Mouse (Mus musculus) hindbrain, postnatal 0 days (tissue): ENCODE measurements around the gene Gm19426. TPM values are rescaled to one million over a fixed set of nuclear protein-coding genes. Genes with fewer than 3 reads are reported as not detected.

ENCODE experiments used
- ATAC-seq: fragments of 200-750 bp; cut with Nextera tagmentation; 2 replicates; pipeline ENCODE4 v1.8.0; 2017; ENCODE audit warnings: mild to moderate bottlenecking, moderate TSS enrichment, moderate library complexity
- DNase-seq: peaks from one replicate; pipeline ENCODE4 v3.0.0-alpha.2; 2015; ENCODE audit warnings: low spot score
- H3K27ac ChIP-seq: fragments of 300-500 bp; sonication (generic); 2 replicates; pipeline ENCODE4 v1.5.1; 2014; ENCODE audit warnings: mild to moderate bottlenecking
- H3K27me3 ChIP-seq: fragments of 300-500 bp; sonication (generic); 2 replicates; pipeline ENCODE4 v1.6.1; 2014; ENCODE audit warnings: low read length, mixed read lengths; ENCODE audit not compliant: insufficient read depth
- H3K36me3 ChIP-seq: fragments of 300-500 bp; sonication (generic); 2 replicates; pipeline ENCODE4 v1.6.1; 2014; ENCODE audit warnings: low read length, mixed read lengths; ENCODE audit not compliant: insufficient read depth
- H3K4me1 ChIP-seq: fragments of 300-500 bp; sonication (generic); 2 replicates; pipeline ENCODE4 v1.6.1; 2014; ENCODE audit warnings: antibody characterized with exemption, low read length, mixed read lengths; ENCODE audit not compliant: insufficient read depth
- H3K4me2 ChIP-seq: fragments of 300-500 bp; sonication (generic); 2 replicates; pipeline ENCODE4 v1.6.1; 2014; ENCODE audit warnings: low read depth, mild to moderate bottlenecking, low read length, moderate library complexity, mixed read lengths
- H3K4me3 ChIP-seq: fragments of 300-500 bp; sonication (generic); 2 replicates; pipeline ENCODE4 v1.5.1; 2014; ENCODE audit warnings: low read length
- H3K9ac ChIP-seq: fragments of 300-500 bp; sonication (generic); replicated peaks from 2 replicates; pipeline ENCODE4 v1.6.1; 2014; ENCODE audit warnings: mild to moderate bottlenecking, low read length, moderate library complexity, mixed read lengths
- H3K9me3 ChIP-seq: fragments of 300-500 bp; sonication (generic); 2 replicates; pipeline ENCODE4 v1.6.1; 2016; ENCODE audit warnings: low read length, mixed read lengths
- CTCF ChIP-seq: IDR thresholded peaks from 2 replicates; pipeline ENCODE4 v1.5.1; 2016; ENCODE audit warnings: antibody characterized with exemption, control low read depth, low read depth
- WGBS: fragments of 180-500 bp; shearing (Covaris S2); extraction: QIAGEN DNeasy Blood & Tissue Kit; methylation state at CpG from one replicate; pipeline ENCODE4 v1.1.7; 2014; 5-methylcytosine and 5-hydroxymethylcytosine counted together
- polyA plus RNA-seq: library from polyadenylated mRNA; unstranded; fragments of >200 nt; fragmentation: Nextera tagmentation; extraction: Ambion mirVana; gene quantifications from 2 replicates; pipeline ENCODE4 v1.2.1, GENCODE M21; 2015
- total RNA-seq: library from RNA; depleted of rRNA; stranded (reverse); fragments of >200 nt; gene quantifications from 2 replicates; pipeline ENCODE4 v1.2.3, GENCODE M21; 2014

Gm19426 gene
- total and polyA plus RNA-seq, 2 experiments from 2014 or later: 3.8 to 4.3 TPM

DNA sequence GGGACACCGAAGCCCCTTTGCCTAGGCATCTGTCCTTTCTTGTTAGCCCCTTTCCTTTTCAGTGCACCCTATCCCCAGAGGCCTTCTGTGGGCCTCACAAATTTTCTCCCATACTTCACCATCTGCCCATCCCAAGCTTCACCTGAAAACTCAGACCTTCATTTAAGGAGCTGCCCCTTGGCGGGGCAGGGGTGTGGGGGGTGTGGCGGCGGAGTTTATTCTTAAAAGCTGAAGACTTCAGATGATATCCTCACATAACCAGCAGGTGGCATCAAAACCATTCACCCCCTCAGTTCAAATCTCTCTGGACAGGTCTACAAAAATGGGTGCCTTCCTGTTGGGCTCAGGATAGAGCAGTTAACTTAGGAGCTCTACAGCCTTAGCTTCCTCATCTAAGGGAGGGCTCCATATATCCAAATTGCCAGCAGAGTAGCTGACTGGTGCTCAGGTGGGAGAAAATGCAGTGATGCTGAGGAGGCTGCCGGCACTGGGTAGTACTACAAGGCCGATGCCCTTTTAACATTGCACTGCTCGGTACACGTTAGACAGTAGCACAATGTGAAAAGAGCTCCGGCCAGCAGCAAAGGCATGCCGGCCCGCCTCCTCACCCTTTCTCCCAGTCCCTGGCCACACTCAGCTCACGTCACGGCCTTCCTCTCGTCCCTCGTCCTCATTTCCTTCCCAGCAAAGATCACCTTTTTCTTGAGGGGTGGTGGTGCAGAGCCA is 2.7 kb downstream of the Gm19426 start:
- no peaks in the 10 kb centered on the region for H3K36me3 ChIP-seq
- ATAC-seq: no peak
- peak overlapping the region; percentile 77 for H3K4me2 ChIP-seq
- H3K9me3 ChIP-seq: no peaks in the 10 kb centered on the region
- H3K9ac ChIP-seq: no peak overlapping the region
- peak overlapping the region; percentile 88; the same call in 1 of the 2 replicates for H3K27ac ChIP-seq
- 63% methylated on average over 15 of the region's 15 CpGs for WGBS
- DNase-seq: peak; percentile 41
- peak; percentile 43 for TF ChIP-seq CTCF
- H3K4me1 ChIP-seq: peaks cover 37% of the 10 kb centered on the region
- H3K4me3 ChIP-seq: no peak overlapping the region
- H3K27me3 ChIP-seq: no peaks in the 10 kb centered on the region

DNA sequence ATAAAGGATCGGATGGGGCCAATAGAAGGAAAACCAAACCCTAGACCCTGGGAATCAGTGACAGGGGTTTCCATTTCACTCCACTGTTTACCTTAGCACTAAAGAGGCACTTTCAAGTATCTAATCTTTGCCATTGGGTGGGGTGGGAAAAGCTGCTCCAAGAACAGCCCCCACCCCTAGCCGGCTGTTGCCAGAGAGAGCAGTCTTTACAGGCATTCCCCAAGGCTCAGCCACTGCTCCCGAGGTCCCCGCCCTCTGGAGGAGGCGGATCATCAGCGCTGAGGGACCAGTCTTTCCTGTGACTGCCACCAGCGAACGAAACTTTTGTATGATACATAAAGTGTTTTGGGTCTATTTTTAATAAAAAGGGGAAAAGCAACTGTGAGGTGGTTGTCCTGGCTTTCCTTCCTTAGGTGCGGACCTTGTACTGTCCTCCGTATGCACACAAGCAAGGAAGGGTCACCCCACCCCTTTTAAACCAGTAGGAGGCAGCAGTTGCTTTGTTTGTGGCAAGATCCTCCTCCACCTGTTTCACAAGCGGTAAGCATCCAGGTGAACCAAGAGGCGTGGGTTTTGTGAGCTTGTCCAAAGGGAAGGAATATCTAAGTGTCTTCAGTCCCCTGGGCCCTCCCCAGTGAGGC is 5.1 kb downstream of the Gm19426 start:
- H3K4me3 ChIP-seq: no peak overlapping the region; the same call in 1 of the 2 replicates
- no peak for ATAC-seq
- H3K4me1 ChIP-seq: peaks cover 47% of the 10 kb centered on the region
- no peaks in the 10 kb centered on the region for H3K36me3 ChIP-seq
- 3% methylated on average over 12 of the region's 12 CpGs for WGBS
- H3K9ac ChIP-seq: no peak overlapping the region
- no peaks in the 10 kb centered on the region for H3K27me3 ChIP-seq
- no peak overlapping the region for H3K27ac ChIP-seq
- H3K9me3 ChIP-seq: no peaks in the 10 kb centered on the region
- peak; percentile 64 for DNase-seq
- TF ChIP-seq CTCF: peak; percentile 68
- H3K4me2 ChIP-seq: peak overlapping the region; percentile 75

DNA sequence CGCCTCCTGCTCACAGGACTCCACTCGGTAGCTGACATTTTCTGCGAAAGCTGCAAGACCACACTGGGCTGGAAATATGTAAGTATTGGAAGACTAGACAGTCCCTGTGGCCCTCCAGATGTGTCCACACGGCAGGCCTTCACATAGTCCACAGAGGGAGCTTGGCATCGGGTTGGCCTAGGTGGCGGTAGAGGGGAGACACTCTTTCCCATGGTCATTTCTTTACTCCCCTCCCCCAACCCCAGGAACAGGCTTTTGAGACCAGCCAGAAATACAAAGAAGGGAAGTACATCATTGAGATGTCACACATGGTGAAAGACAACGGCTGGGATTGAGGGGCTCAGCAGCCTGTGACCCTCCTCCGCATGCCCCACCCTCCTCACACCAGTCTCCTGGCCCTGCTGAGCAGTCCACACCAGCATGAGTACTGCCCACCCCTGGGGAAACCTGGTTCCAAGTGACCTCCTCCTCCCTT is 6.0 kb downstream of the Gm19426 start:
- DNase-seq (peak; percentile 60), ATAC-seq (no peak)
- Histone ChIP-seq H3K36me3 (no peaks in the 10 kb centered on the region), H3K9me3 (no peaks in the 10 kb centered on the region), H3K27me3 (no peaks in the 10 kb centered on the region), H3K4me2 (peak overlapping the region; percentile 75), H3K9ac (peak overlapping the region; percentile 35; the same call in 1 of the 2 replicates), H3K4me1 (peaks cover 47% of the 10 kb centered on the region), H3K4me3 (no peak overlapping the region), H3K27ac (no peak overlapping the region)
- WGBS: 7% methylated on average over 8 of the region's 8 CpGs
- peak; percentile 41 for TF ChIP-seq CTCF

DNA sequence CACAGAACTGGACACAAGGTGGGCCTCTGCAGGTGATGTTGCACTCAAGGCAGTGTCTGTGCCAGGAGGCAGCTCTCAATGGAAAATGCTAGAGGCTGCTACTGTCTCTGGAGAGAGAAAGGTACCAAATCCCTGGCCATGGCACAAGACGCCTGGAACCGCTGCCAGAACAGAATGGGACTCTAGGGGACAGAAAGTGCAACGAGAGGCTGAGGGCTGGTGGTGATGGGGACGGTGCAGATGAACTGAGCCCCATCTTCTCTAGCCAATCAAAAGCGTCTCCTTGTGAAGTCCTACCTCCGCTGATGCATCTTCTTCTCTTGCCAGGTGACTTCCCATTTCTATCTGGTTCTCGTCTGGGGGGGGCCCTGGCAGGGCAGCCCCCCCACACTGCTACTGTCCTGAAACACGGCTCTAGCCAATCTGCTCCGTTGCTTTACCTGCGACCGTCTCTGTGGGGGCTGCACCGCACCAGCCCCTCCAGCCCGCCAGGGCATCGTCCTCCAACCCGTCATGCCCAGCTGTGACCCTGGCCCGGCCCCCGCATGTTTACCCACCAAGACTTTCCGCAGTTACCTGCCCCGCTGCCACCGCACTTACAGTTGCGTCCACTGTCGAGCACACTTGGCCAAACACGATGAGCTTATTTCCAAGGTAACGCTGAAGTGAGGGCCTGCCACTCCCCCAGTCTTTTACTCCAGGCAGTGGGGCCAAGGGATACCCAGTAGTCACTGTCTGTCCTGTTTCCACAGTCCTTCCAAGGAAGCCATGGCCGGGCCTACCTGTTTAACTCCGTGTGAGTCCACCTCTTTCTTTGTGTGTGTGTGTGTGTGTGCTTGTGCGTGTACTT is 6.9 kb downstream of the Gm19426 start:
- peak overlapping the region; percentile 22 for H3K4me3 ChIP-seq
- 4% methylated on average over 27 of the region's 27 CpGs for WGBS
- DNase-seq (peak; percentile 31), ATAC-seq (no peak)
- no peak overlapping the region for H3K27ac ChIP-seq
- no peaks in the 10 kb centered on the region for H3K36me3 ChIP-seq
- peak overlapping the region; percentile 75 for H3K4me2 ChIP-seq
- no peaks in the 10 kb centered on the region for H3K27me3 ChIP-seq
- TF ChIP-seq CTCF: no peak
- H3K9me3 ChIP-seq: no peaks in the 10 kb centered on the region
- peak overlapping the region; percentile 35 for H3K9ac ChIP-seq
- H3K4me1 ChIP-seq: peaks cover 40% of the 10 kb centered on the region

DNA sequence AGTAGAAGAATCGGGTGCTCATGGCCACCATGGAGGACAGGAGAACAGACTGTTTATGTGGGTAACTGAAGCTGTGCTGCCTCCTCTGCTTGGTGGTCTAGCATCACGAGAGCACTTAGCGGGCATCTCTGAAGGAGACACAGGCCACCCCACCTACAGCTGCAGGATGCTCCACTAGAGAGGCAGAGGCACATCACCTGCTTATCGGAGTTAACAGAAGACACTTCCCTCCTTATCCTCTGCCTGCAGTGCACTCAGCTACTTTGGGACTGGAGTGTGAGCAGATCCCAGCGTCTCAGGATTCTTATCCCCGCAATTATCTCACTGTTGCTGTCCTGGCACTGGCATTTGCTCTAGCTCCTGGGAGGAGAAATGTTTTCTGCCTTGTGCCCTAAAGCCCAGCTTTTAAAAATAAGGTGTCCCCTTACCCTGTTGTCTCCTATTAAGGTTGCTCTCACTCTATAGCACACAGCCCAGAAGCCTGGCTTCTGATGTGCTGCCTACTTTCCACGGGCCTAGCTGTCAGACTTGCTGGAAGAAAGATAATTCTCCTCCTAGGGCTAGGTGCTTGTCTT is 8.0 kb downstream of the Gm19426 start:
- Histone ChIP-seq H3K4me2 (peak overlapping the region; percentile 75), H3K4me1 (peaks cover 35% of the 10 kb centered on the region), H3K27ac (peak overlapping the region; percentile 77), H3K36me3 (no peaks in the 10 kb centered on the region), H3K9ac (peak overlapping the region; percentile 70), H3K27me3 (no peaks in the 10 kb centered on the region), H3K9me3 (no peaks in the 10 kb centered on the region), H3K4me3 (peak overlapping the region; percentile 47)
- no peak for ATAC-seq
- WGBS: 16% methylated on average over 7 of the region's 7 CpGs
- no peak for DNase-seq
- no peak for TF ChIP-seq CTCF

DNA sequence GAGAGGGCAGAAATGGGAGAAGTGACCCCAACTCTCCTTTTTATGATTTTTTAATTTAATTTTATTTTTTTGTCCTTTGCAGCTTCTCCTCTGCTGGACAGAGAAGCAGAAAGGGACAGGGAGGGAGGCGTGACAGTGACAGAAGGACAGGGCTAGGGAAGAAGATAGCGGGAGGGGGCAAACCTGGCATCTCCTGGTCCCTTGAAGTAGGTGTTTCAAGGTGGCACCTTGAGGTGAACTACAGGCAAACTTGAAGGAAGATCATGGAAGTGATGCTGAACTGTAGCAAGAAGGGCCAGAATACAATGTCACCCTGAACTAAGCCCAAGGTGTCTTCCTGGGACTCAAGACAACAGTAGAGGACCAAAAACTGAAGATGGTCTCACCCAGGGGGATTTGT is 8.5 kb downstream of the Gm19426 start:
- WGBS: 3% methylated on average over 2 of the region's 2 CpGs
- Histone ChIP-seq H3K4me2 (peak overlapping the region; percentile 75), H3K4me3 (peak overlapping the region; percentile 47), H3K4me1 (peaks cover 35% of the 10 kb centered on the region), H3K9ac (peak overlapping the region; percentile 70), H3K9me3 (no peaks in the 10 kb centered on the region), H3K36me3 (no peaks in the 10 kb centered on the region), H3K27me3 (no peaks in the 10 kb centered on the region), H3K27ac (peak overlapping the region; percentile 77)
- ATAC-seq (no peak), DNase-seq (no peak)
- TF ChIP-seq CTCF: no peak
